ENCODE assay signal across 22 mouse cellular contexts in genomic region chr16:9725578-9726113, GRCm38 (mm10).
DNase-seq lines count a peak whose midpoint lies in the region; TF ChIP-seq lines count a peak whose summit lies in the region.
"Had no signal": no experiment of that assay in that cellular context is flagged by ENCODE, and none has a peak within 500 bp of the region (broad histone marks: within the 10 kb centered on the region; RNA-seq: fewer than 3 reads in every experiment).

No protein-coding gene starts in this region.

- peak overlapping the region; percentile 59; the same call in 1 of the 2 replicates for H3K27ac ChIP-seq in layer of hippocampus, adult 2 months
- H3K27ac ChIP-seq: heart, embryonic 10.5 days; hindbrain, embryonic 14.5 days; left cerebral cortex, adult 2 months; liver, embryonic 13.5 days; macrophage; stomach, embryonic 15.5 days had no signal

- no peak overlapping the region for H3K4me3 ChIP-seq in layer of hippocampus, adult 2 months
- H3K4me3 ChIP-seq: erythroblast, embryonic 14.5 days; heart, embryonic 10.5 days; left cerebral cortex, adult 2 months; liver, embryonic 13.5 days; stomach, embryonic 15.5 days had no signal

- TF ChIP-seq CTCF in layer of hippocampus, adult 2 months (conservative IDR thresholded peaks at IDR 0.05) = no peak

- DNase-seq in layer of hippocampus, adult 2 months (ENCODE audit: low spot score in 2 of 2) = no peak
- no peak for DNase-seq in layer of hippocampus, postnatal 10 days (ENCODE audit: low spot score in 2 of 2)
- peak; percentile 74 for DNase-seq in brain, adult 2 months (ENCODE audit: low read depth, low spot score)
- DNase-seq in cerebellum, adult 11-12 months = peak; percentile 45
- peak; percentile 53 for DNase-seq in cerebellum, adult 9-11 months
- DNase-seq in heart, adult 8-10 months (ENCODE audit: low spot score) = no peak
- no peak for DNase-seq in urinary bladder, postnatal 25 days (ENCODE audit: low spot score)
- no peak for DNase-seq in neural tube, embryonic 10.5 days (ENCODE audit: extremely low spot score, low spot score)
- DNase-seq: adrenal gland, postnatal 14 days; gastrocnemius, postnatal 10 days; heart, postnatal 4 days; kidney, adult 11 months; kidney, postnatal 14 days; liver, embryonic 13.5 days; lung, adult 18-20 months; midbrain, embryonic 14.5 days had no signal

Comparison
In these comparisons a context has a peak if more than half of its experiments do, and no peak if none do; other contexts are left out.
1. DNase-seq: peak in brain, adult 2 months (single experiment), cerebellum, adult 11-12 months (single experiment) and cerebellum, adult 9-11 months (single experiment); none in layer of hippocampus, adult 2 months (0 of 2), layer of hippocampus, postnatal 10 days (0 of 2), heart, adult 8-10 months (single experiment), urinary bladder, postnatal 25 days (single experiment) and neural tube, embryonic 10.5 days (single experiment).